Mouse (Mus musculus) hindbrain, embryonic 11.5 days (tissue): Measurements from ENCODE around the gene Sf3b4. TPM values are rescaled to one million over a fixed set of nuclear protein-coding genes. Genes with fewer than 3 reads are reported as not detected.
"Not testable (repeated sequence)": the region's sequence is repeated elsewhere in the genome, so short reads cannot be mapped to it uniquely, and the experiment has no call there.

Experiments used
- ATAC-seq: fragments of 200-750 bp; cut with Nextera tagmentation; 2 replicates; pipeline ENCODE4 v1.8.0; 2017; ENCODE audit warnings: mild to moderate bottlenecking, moderate TSS enrichment, moderate library complexity; ENCODE audit not compliant: low FRiP score
- DNase-seq: peaks from one replicate; pipeline ENCODE4 v3.0.0-alpha.2; 2015; ENCODE audit warnings: low spot score
- H3K27ac ChIP-seq: fragments of 300-500 bp; sonication (generic); 2 replicates; pipeline ENCODE4 v1.5.1; 2014; ENCODE audit warnings: mild to moderate bottlenecking, low read depth, low read length
- H3K27me3 ChIP-seq: fragments of 300-500 bp; sonication (generic); 2 replicates; pipeline ENCODE4 v1.6.1; 2014; ENCODE audit warnings: mild to moderate bottlenecking, low read length, moderate library complexity, mixed read lengths; ENCODE audit not compliant: control insufficient read depth, insufficient read depth
- H3K36me3 ChIP-seq: fragments of 300-500 bp; sonication (generic); 2 replicates; pipeline ENCODE4 v1.6.1; 2014; ENCODE audit warnings: mild to moderate bottlenecking, low read length, moderate library complexity, mixed read lengths; ENCODE audit not compliant: control insufficient read depth, insufficient read depth
- H3K4me1 ChIP-seq: fragments of 300-500 bp; sonication (generic); replicated peaks from 2 replicates; pipeline ENCODE4 v1.6.1; 2014; ENCODE audit warnings: low read length, mixed read lengths; ENCODE audit not compliant: control insufficient read depth, insufficient read depth
- H3K4me2 ChIP-seq: fragments of 300-500 bp; sonication (generic); replicated peaks from 2 replicates; pipeline ENCODE4 v1.6.1; 2014; ENCODE audit warnings: mild to moderate bottlenecking, low read depth, low read length
- H3K4me3 ChIP-seq: fragments of 300-500 bp; sonication (generic); 2 replicates; pipeline ENCODE4 v1.5.1; 2014; ENCODE audit warnings: low read depth, low read length
- H3K9ac ChIP-seq: fragments of 300-500 bp; sonication (generic); 2 replicates; pipeline ENCODE4 v1.6.1; 2014; ENCODE audit warnings: low read depth, low read length
- H3K9me3 ChIP-seq: fragments of 300-500 bp; sonication (generic); 2 replicates; pipeline ENCODE4 v1.6.1; 2016; ENCODE audit warnings: low read length; ENCODE audit not compliant: control insufficient read depth
- WGBS: fragments of 180-500 bp; shearing (Covaris S2); extraction: QIAGEN DNeasy Blood & Tissue Kit; methylation state at CpG from one replicate; pipeline ENCODE4 v1.1.7; 2014; 5-methylcytosine and 5-hydroxymethylcytosine counted together
- polyA plus RNA-seq: library from polyadenylated mRNA; unstranded; fragments of >200 nt; fragmentation: Nextera tagmentation; extraction: Ambion mirVana; gene quantifications from 2 replicates; pipeline ENCODE4 v1.2.1, GENCODE M21; 2014

Gene Sf3b4
- polyA plus RNA-seq, 1 experiment from 2014 or later = 187 TPM

DNA sequence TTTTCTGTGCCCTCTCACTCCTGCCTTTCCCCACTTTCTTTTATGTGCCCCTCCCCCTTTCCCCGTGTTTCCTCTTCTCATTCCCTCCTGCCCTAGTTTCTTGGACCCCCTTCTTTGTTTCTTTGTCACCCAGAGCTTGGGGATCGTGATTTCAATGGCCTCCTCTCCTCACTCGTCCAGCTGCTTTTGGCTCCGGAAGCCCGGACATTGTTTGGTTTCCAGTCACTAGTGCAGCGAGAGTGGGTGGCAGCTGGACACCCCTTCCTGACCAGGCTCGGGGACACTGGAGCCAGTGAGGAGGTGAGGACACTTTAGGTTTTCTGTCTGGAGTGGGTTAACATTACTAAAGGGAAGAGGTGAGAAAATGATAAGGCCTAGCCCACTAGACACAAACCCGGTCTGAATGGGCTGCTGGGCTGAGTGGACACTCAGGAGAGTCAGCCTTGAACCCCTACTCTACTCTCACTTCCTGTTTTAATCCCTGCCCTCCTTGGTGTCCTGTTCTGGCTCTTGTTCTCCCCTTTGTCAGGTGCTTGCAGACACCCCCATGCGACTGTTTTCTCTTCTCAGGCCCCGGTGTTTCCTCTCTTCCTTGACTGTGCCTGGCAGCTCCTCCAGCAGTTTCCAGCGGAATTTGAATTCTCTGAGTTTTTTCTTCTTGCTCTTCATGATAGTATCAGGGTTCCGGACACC is 3.5 kb upstream of the Sf3b4 start:
- Histone ChIP-seq H3K4me2 (no peak overlapping the region), H3K9me3 (no peaks in the 10 kb centered on the region), H3K27me3 (no peaks in the 10 kb centered on the region), H3K4me3 (no peak overlapping the region), H3K4me1 (0 out of 2 replicates have a peak, but pooled peaks cover 2% of the 10 kb centered on the region), H3K27ac (no peak overlapping the region), H3K9ac (no peak overlapping the region), H3K36me3 (no peaks in the 10 kb centered on the region)
- DNase-seq (no peak), ATAC-seq (no peak)
- WGBS = 75% methylated on average over 12 of the region's 12 CpGs

GRCm38 (mm10) chr3:96170276-96170675 is 1.9 kb upstream of the Sf3b4 start:
- peaks cover 4% of the 10 kb centered on the region; the same call in 1 of the 2 replicates for H3K4me1 ChIP-seq
- peaks cover 5% of the 10 kb centered on the region; the same call in 1 of the 2 replicates for H3K36me3 ChIP-seq
- H3K9me3 ChIP-seq = no peaks in the 10 kb centered on the region
- WGBS = 90% methylated on average over 4 of the region's 4 CpGs
- H3K27ac ChIP-seq = no peak overlapping the region
- no peak overlapping the region for H3K4me3 ChIP-seq
- H3K4me2 ChIP-seq = no peak overlapping the region
- H3K27me3 ChIP-seq = no peaks in the 10 kb centered on the region
- H3K9ac ChIP-seq = no peak overlapping the region
- ATAC-seq (no peak), DNase-seq (no peak)

- 0 out of 2 replicates have a peak overlapping the region, but pooled peaks have one; percentile 97 for H3K27ac ChIP-seq
- peak overlapping the region; percentile 94; the same call in 1 of the 2 replicates for H3K9ac ChIP-seq
- peak overlapping the region; percentile 93 for H3K4me3 ChIP-seq
- 71% methylated on average over 10 of the region's 10 CpGs for WGBS
- no peaks in the 10 kb centered on the region for H3K9me3 ChIP-seq
- H3K36me3 ChIP-seq = peaks cover 6% of the 10 kb centered on the region; the same call in 1 of the 2 replicates
- ATAC-seq (no peak), DNase-seq (no peak)
- peak overlapping the region; percentile 76 for H3K4me2 ChIP-seq
- H3K4me1 ChIP-seq = peaks cover 4% of the 10 kb centered on the region; the same call in 1 of the 2 replicates
- no peaks in the 10 kb centered on the region for H3K27me3 ChIP-seq
These were observed 1.1 kb upstream of the Sf3b4 start for GRCm38 (mm10) chr3:96170976-96171545.

DNA sequence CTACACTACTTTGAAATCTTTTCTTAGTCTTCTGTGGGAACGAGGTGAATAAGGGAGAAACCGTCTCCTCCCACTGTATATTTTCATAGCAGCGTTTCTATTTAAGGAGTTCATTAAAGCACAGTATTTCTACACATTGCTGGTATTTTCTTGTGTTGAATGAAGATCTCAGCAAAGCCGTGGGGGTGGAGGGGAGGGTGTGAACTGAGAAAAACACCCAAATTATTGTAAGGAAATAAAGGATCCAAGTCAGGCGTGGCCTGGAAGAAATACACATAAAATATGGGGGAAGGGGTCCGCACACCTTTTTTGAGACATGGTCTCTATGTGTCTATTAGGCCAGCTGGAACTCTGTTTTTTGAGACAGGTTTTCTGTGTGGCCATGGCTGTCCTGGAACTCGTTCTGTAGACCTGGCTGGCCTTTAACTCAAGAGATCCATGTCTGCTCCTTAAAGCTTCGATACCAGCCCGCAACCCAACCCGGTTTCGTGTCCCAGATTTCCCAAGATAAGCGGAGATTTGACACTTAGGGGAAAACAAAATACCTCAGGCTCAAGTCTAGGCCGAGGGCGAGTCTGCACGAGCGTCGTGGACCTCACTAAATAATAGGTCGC is 442 bp upstream of the Sf3b4 start:
- Histone ChIP-seq H3K27ac (peak overlapping the region; percentile 97), H3K4me1 (peaks cover 4% of the 10 kb centered on the region; the same call in 1 of the 2 replicates), H3K27me3 (no peaks in the 10 kb centered on the region), H3K36me3 (peaks cover 9% of the 10 kb centered on the region; the same call in 1 of the 2 replicates), H3K4me2 (peak overlapping the region; percentile 76), H3K9me3 (no peaks in the 10 kb centered on the region), H3K4me3 (peak overlapping the region; percentile 93), H3K9ac (peak overlapping the region; percentile 94)
- ATAC-seq (peak; percentile 42), DNase-seq (no peak)
- WGBS = 25% methylated on average over 18 of the region's 18 CpGs

DNA sequence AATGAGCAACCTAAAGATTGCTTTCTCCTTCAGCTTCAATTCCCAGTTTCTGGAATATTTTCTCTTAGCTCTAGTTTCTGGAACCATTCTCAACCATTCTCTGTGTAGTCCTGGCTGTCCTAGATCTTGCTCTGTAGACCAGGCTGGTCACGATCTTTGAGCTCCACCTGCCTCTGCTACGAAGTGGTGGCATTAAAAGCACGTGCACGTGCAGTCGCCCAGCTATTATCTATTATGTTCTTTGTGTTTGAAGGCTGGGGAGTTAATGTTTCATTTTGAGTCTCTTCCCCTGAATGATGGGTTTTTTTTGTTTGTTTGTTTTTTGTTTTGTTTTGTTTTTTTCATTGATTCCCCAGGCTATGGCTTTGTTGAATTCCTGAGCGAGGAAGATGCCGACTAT is 1.1 kb downstream of the Sf3b4 start:
- WGBS = 40% methylated on average over 7 of the region's 7 CpGs

DNA sequence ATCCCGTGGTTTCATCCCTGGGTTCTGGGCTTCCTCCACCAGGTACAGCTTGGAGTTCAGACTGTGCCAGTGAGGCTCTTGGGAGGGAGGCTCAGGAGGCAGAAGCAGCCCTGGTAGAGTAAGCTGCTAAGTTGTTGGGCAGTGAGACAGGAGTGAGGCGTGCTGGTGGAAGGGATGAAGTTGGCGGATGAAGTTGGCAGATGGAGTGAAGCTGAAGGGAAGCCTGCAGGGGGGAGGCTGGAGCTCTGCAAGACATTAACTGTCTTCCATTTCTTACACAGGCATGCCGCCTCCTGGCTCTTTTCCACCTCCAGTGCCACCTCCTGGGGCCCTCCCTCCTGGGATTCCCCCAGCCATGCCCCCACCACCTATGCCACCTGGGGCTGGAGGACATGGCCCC is 1.9 kb downstream of the Sf3b4 start:
- not testable (repeated sequence) for H3K9ac ChIP-seq, H3K4me1 ChIP-seq, H3K27ac ChIP-seq, ATAC-seq, H3K4me3 ChIP-seq, H3K9me3 ChIP-seq, DNase-seq, H3K36me3 ChIP-seq, H3K27me3 ChIP-seq, H3K4me2 ChIP-seq
- WGBS = 86% methylated on average over 4 of the region's 4 CpGs

More for the DNA sequence above, 1.1 kb downstream of the Sf3b4 start:
- H3K4me1 ChIP-seq = peaks cover 4% of the 10 kb centered on the region; the same call in 1 of the 2 replicates
- peak overlapping the region; percentile 88 for H3K4me2 ChIP-seq
- H3K9ac ChIP-seq = peak overlapping the region; percentile 94
- H3K9me3 ChIP-seq = no peaks in the 10 kb centered on the region
- no peak overlapping the region for H3K27ac ChIP-seq
- no peaks in the 10 kb centered on the region for H3K27me3 ChIP-seq
- DNase-seq = no peak
- H3K4me3 ChIP-seq = peak overlapping the region; percentile 93
- H3K36me3 ChIP-seq = peaks cover 9% of the 10 kb centered on the region
- no peak for ATAC-seq

- no peaks in the 10 kb centered on the region for H3K9me3 ChIP-seq
- peaks cover 9% of the 10 kb centered on the region for H3K36me3 ChIP-seq
- WGBS = 94% methylated on average over 6 of the region's 6 CpGs
These were observed 3.1 kb downstream of the Sf3b4 start for GRCm38 (mm10) chr3:96175251-96175650.

GRCm38 (mm10) chr3:96178427-96178826 is 6.3 kb downstream of the Sf3b4 start:
- H3K4me1 ChIP-seq = peaks cover 11% of the 10 kb centered on the region; the same call in 1 of the 2 replicates
- no peak overlapping the region for H3K4me2 ChIP-seq
- no peak for ATAC-seq
- H3K36me3 ChIP-seq = peaks cover 9% of the 10 kb centered on the region
- 90% methylated on average over 4 of the region's 4 CpGs for WGBS
- 0 out of 2 replicates have a peak, but pooled peaks cover 2% of the 10 kb centered on the region for H3K27me3 ChIP-seq
- no peaks in the 10 kb centered on the region for H3K9me3 ChIP-seq
- no peak for DNase-seq
- no peak overlapping the region for H3K9ac ChIP-seq
- no peak overlapping the region for H3K27ac ChIP-seq
- H3K4me3 ChIP-seq = no peak overlapping the region

More at GRCm38 (mm10) chr3:96175251-96175650, 3.1 kb downstream of the Sf3b4 start:
- H3K4me2 ChIP-seq = no peak overlapping the region
- H3K9ac ChIP-seq = no peak overlapping the region
- peaks cover 4% of the 10 kb centered on the region; the same call in 1 of the 2 replicates for H3K4me1 ChIP-seq
- H3K27ac ChIP-seq = no peak overlapping the region
- no peaks in the 10 kb centered on the region for H3K27me3 ChIP-seq
- ATAC-seq (no peak), DNase-seq (no peak)
- H3K4me3 ChIP-seq = no peak overlapping the region
